Mouse (Mus musculus) thymus, adult 2 months (tissue): Measurements from ENCODE around the gene Vmn1r57. TPM values are rescaled to one million over a fixed set of nuclear protein-coding genes. Genes with fewer than 3 reads are reported as not detected.
"Not testable (repeated sequence)": the region's sequence is repeated elsewhere in the genome, so short reads cannot be mapped to it uniquely, and the experiment has no call there.

Experiments
- DNase-seq: peaks from one replicate; pipeline ENCODE4 v3.0.0; 2021
- H3K27ac ChIP-seq: fragments of 200-500 bp; 2 replicates; pipeline ENCODE4 v1.5.1; 2012; ENCODE audit warnings: low read length, control low read depth; ENCODE audit not compliant: control insufficient read depth, insufficient read depth
- H3K27me3 ChIP-seq: fragments of 200-500 bp; 2 replicates; pipeline ENCODE4 v1.6.1; 2012; ENCODE audit warnings: mild to moderate bottlenecking, low read length, moderate library complexity, mixed read lengths; ENCODE audit not compliant: control insufficient read depth, insufficient read depth
- H3K36me3 ChIP-seq: fragments of 200-500 bp; 2 replicates; pipeline ENCODE4 v1.6.1; 2012; ENCODE audit warnings: mild to moderate bottlenecking, low read length, moderate library complexity; ENCODE audit not compliant: control insufficient read depth, insufficient read depth
- H3K4me1 ChIP-seq: fragments of 200-500 bp; replicated peaks from 2 replicates; pipeline ENCODE4 v1.6.1; 2012; ENCODE audit warnings: low read length; ENCODE audit not compliant: control insufficient read depth, insufficient read depth
- H3K4me3 ChIP-seq: fragments of 200-500 bp; 2 replicates; pipeline ENCODE4 v1.5.1; 2012; ENCODE audit warnings: mild to moderate bottlenecking, low read length, control low read depth, moderate library complexity; ENCODE audit not compliant: control insufficient read depth, insufficient read depth
- CTCF ChIP-seq: fragments of 200-500 bp; IDR thresholded peaks from 2 replicates; pipeline ENCODE4 v1.5.1; 2012; ENCODE audit warnings: mild to moderate bottlenecking, control low read depth, low read length, moderate library complexity, borderline replicate concordance; ENCODE audit not compliant: control insufficient read depth, poor library complexity, insufficient read depth; ENCODE audit errors: extremely low read depth
- POLR2A ChIP-seq: fragments of 200-500 bp; IDR thresholded peaks from 2 replicates; pipeline ENCODE4 v1.6.1; 2012; ENCODE audit warnings: mild to moderate bottlenecking, low read length, control low read depth, moderate library complexity; ENCODE audit not compliant: control insufficient read depth, poor library complexity, insufficient read depth; ENCODE audit errors: extremely low read depth
- WGBS: fragments of 180-500 bp; shearing (Covaris S2); methylation state at CpG from one replicate; pipeline ENCODE4 v1.1.7; 2018; 5-methylcytosine and 5-hydroxymethylcytosine counted together
- polyA plus RNA-seq: library from polyadenylated mRNA; depleted of rRNA; stranded (reverse); fragments of >200 nt; gene quantifications from 2 replicates; pipeline ENCODE4 v1.2.3, GENCODE M21; 2012; rRNA removed

Gene Vmn1r57
- polyA plus RNA-seq, result not detected in 2 replicates

DNA sequence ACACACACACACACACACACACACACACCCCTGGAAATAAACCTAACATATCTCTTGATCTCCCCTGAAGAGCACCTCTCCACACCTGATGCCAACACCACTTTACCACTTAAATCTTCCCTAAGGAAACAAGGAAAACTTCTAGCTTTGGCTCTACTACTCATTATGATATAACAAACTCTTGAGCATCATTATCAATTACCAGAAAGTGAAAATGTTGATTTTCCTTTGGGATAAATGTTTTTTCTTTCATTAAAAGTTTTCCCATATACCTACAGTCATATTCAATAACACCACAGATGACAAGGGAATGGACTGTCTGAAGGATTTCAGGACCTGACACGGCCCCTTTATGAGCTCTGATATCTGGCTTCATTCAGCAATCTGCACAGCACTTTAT is at the start of gene Vmn1r57:
Vmn1r57 (plus strand) TSS at position 301 of the 400 bp plus-strand sequence.
- H3K27ac ChIP-seq, DNase-seq, H3K4me3 ChIP-seq, H3K27me3 ChIP-seq, H3K36me3 ChIP-seq, H3K4me1 ChIP-seq: not testable (repeated sequence)
- 70% methylated on average over 1 of the region's 1 CpGs for WGBS

DNA sequence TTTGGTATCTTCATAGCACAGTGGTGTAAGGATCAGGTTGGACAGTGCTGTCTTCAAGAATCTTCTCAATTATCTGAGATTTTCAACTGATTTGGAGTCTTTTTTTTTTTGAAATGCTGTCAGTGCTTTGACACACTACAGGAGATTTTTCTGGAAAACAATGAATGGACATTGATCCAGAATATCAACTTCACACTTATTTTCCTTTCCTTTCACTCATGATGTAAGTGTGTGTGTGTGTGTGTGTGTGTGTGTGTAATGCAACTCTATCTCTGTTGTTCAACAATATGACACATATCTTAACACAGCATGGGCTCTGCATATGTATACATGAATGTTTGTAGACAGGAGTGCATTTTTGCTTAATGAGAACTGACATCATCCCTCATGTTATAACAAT is 21.6 kb upstream of the Vmn1r57 start, which contains the start of gene Vmn1r56:
Vmn1r56 (minus strand) TSS at position 101 of the 400 bp plus-strand sequence.
- not testable (repeated sequence) for DNase-seq, H3K4me3 ChIP-seq, H3K36me3 ChIP-seq, H3K27me3 ChIP-seq, H3K27ac ChIP-seq, H3K4me1 ChIP-seq

GRCm38 (mm10) chr7:5263051-5263450 is 44.8 kb downstream of the Vmn1r57 start:
- no peak for DNase-seq
- Histone ChIP-seq H3K4me3 (no peak overlapping the region), H3K36me3 (no peaks in the 10 kb centered on the region), H3K27ac (no peak overlapping the region), H3K27me3 (no peaks in the 10 kb centered on the region), H3K4me1 (no peaks in the 10 kb centered on the region)
- TF ChIP-seq POLR2A (no peak), CTCF (no peak)
- WGBS, result 93% methylated on average over 3 of the region's 3 CpGs

Other genes with a start within 250 kb of the Vmn1r57 start
- gene Sbk3, start 247.3 kb upstream of the Vmn1r57 start, polyA plus RNA-seq, result 0.36 and 3.7 TPM in 2 replicates
- 125 and 133 TPM in 2 replicates for gene Zfp579, start 222.3 kb upstream of the Vmn1r57 start, polyA plus RNA-seq
- gene Zfp524, start 204.1 kb upstream of the Vmn1r57 start, polyA plus RNA-seq, result 52.2 and 54.6 TPM in 2 replicates
- gene Fiz1, start 203.8 kb upstream of the Vmn1r57 start, polyA plus RNA-seq, result 79.3 and 85.2 TPM in 2 replicates
- not detected in 2 replicates for gene Gm44973, start 203.0 kb upstream of the Vmn1r57 start, polyA plus RNA-seq
- 105 and 120 TPM in 2 replicates for gene Zfp865, start 198.1 kb upstream of the Vmn1r57 start, polyA plus RNA-seq
- 0.52 and 0.97 TPM in 2 replicates for gene Ccdc106, start 197.9 kb upstream of the Vmn1r57 start, polyA plus RNA-seq
- gene 4632433K11Rik, start 184.4 kb upstream of the Vmn1r57 start, polyA plus RNA-seq, result not detected in 2 replicates
- 5.2 and 6.3 TPM in 2 replicates for gene Zfp784, start 180.0 kb upstream of the Vmn1r57 start, polyA plus RNA-seq
- gene Zfp580, start 167.0 kb upstream of the Vmn1r57 start, polyA plus RNA-seq, result 29.9 and 42.3 TPM in 2 replicates
- 437 and 438 TPM in 2 replicates for gene U2af2, start 156.3 kb upstream of the Vmn1r57 start, polyA plus RNA-seq
- 230 and 280 TPM in 2 replicates for gene Epn1, start 138.3 kb upstream of the Vmn1r57 start, polyA plus RNA-seq
- gene Rfpl4, start 101.5 kb upstream of the Vmn1r57 start, polyA plus RNA-seq, result not detected in 2 replicates
- gene Rasl2-9, start 92.5 kb upstream of the Vmn1r57 start, polyA plus RNA-seq, result 0.17 and 0.39 TPM in 2 replicates
- not detected in 2 replicates for gene Vmn1r55, start 68.8 kb upstream of the Vmn1r57 start, polyA plus RNA-seq
- not detected in 2 replicates for gene Vmn1r56, start 21.7 kb upstream of the Vmn1r57 start, polyA plus RNA-seq
- not detected in 2 replicates for gene Gm5065, start 132.0 kb downstream of the Vmn1r57 start, polyA plus RNA-seq
- gene Nlrp2, start 132.5 kb downstream of the Vmn1r57 start, polyA plus RNA-seq, result not detected in 2 replicates
- not detected in 2 replicates for gene Vmn1r58, start 194.9 kb downstream of the Vmn1r57 start, polyA plus RNA-seq
- not detected in 2 replicates for gene Vmn1r59, start 238.3 kb downstream of the Vmn1r57 start, polyA plus RNA-seq